Comparison of ENCODE assay signal across 7 mouse cellular contexts in genomic region chr17:34591029-34591993, GRCm38 (mm10). TPM values are rescaled to one million over a fixed set of nuclear protein-coding genes. Genes with fewer than 3 reads are reported as not detected.
A peak's percentile ranks its signal among the peaks of the same experiment; 100 is the strongest.
DNase-seq lines count a peak whose midpoint lies in the region; ATAC-seq and TF ChIP-seq lines count a peak whose summit lies in the region.

TSS of gene Pbx2 (plus strand) at chr17:34591266.

- peak; percentile 37 to 72 for DNase-seq in adrenal gland, adult (ENCODE audit: inconsistent age in 2 of 2, low spot score in 1 of 2)
- no peak for DNase-seq in heart, postnatal 25 days (ENCODE audit: low spot score)
- DNase-seq in layer of hippocampus, postnatal 25 days (ENCODE audit: extremely low spot score in 1 of 2, low spot score in 1 of 2): no peak
- DNase-seq in thymus, postnatal 0 days (ENCODE audit: low spot score): peak; percentile 15

- intact Hi-C loops in heart, postnatal 25 days (cut with DNase I): no loop called here

- H3K9me3 ChIP-seq in ES-Bruce4 (replicated peaks; ENCODE audit: control insufficient read depth, insufficient read depth, low read length, poor library complexity, severe bottlenecking): no peaks in the 10 kb centered on the region
- no peaks in the 10 kb centered on the region for H3K9me3 ChIP-seq in forebrain, embryonic 12.5 days

- peaks cover 11% of the 10 kb centered on the region for H3K4me1 ChIP-seq in ES-Bruce4 (ENCODE audit: control insufficient read depth, insufficient read depth, low read length)
- H3K4me1 ChIP-seq in forebrain, embryonic 12.5 days: peaks cover 74% of the 10 kb centered on the region

- no peak for TF ChIP-seq CTCF in ES-Bruce4 (IDR thresholded peaks at IDR 0.05; ENCODE audit: low read depth, low read length)

- H3K27ac ChIP-seq in ES-Bruce4 (ENCODE audit: insufficient read depth, low read length): peak within 1 kb of the TSS; percentile 75
- H3K27ac ChIP-seq in forebrain, embryonic 12.5 days: peak within 1 kb of the TSS; percentile 100

- peak within 1 kb of the TSS; percentile 98 for H3K9ac ChIP-seq in ES-Bruce4 (ENCODE audit: low read depth, poor library complexity, severe bottlenecking)
- H3K9ac ChIP-seq in forebrain, embryonic 12.5 days: peak within 1 kb of the TSS; percentile 100

- H3K4me2 ChIP-seq in forebrain, embryonic 12.5 days: peak within 1 kb of the TSS; percentile 94

- H3K4me3 ChIP-seq in ES-Bruce4 (ENCODE audit: low read depth, low read length): peak within 1 kb of the TSS; percentile 73
- H3K4me3 ChIP-seq in forebrain, embryonic 12.5 days (replicated peaks): peak within 1 kb of the TSS; percentile 86

- H3K36me3 ChIP-seq in ES-Bruce4 (ENCODE audit: control insufficient read depth, insufficient read depth, low read length, poor library complexity, severe bottlenecking): 0 out of 2 replicates have a peak, but pooled peaks cover 6% of the 10 kb centered on the region
- H3K36me3 ChIP-seq in forebrain, embryonic 12.5 days (replicated peaks): peaks cover 22% of the 10 kb centered on the region

- no peaks in the 10 kb centered on the region for H3K27me3 ChIP-seq in ES-Bruce4 (ENCODE audit: control insufficient read depth, insufficient read depth, low read length, poor library complexity, severe bottlenecking)
- no peaks in the 10 kb centered on the region for H3K27me3 ChIP-seq in forebrain, embryonic 12.5 days

- ATAC-seq in forebrain, embryonic 12.5 days (ENCODE audit: low FRiP score): peak; percentile 18
- peak; percentile 9; the same call in 1 of the 2 replicates for ATAC-seq in megakaryocyte, adult 5-6 weeks (ENCODE audit: poor library complexity, severe bottlenecking)

- TF ChIP-seq POLR2A in ES-Bruce4 (IDR thresholded peaks at IDR 0.05; ENCODE audit: insufficient read depth, low read length): no peak

- WGBS in forebrain, embryonic 12.5 days: 1% methylated on average over 21 of the region's 21 CpGs

- TF ChIP-seq EP300 in ES-Bruce4 (IDR thresholded peaks at IDR 0.05; ENCODE audit: insufficient read depth, low read depth, low read length): no peak

RNA-seq across cellular contexts. Expression of gene Pbx2, which starts in this region (rescaled TPM):
- polyA plus RNA-seq in ES-Bruce4 (2011; ENCODE audit: insufficient read depth, insufficient read length, low read depth, missing spikeins): 66.1 and 73.0 TPM in 2 replicates
- polyA plus RNA-seq in forebrain, embryonic 12.5 days (2016; fragmentation: Nextera tagmentation; extraction: Ambion mirVana): 16.6 and 17.8 TPM in 2 replicates
- 10 to 100 TPM; 17.6 to 17.8 TPM for total RNA-seq in heart, postnatal 25 days (2021)
- 10 to 100 TPM; 55.8 to 61.5 TPM for total RNA-seq in layer of hippocampus, postnatal 25 days (2021)
- 18.3 and 26.6 TPM in 2 replicates for total RNA-seq in megakaryocyte, adult 5-6 weeks (2015)
- 29.3 and 32.7 TPM in 2 replicates for total RNA-seq in megakaryocyte, adult 5-6 weeks (2017)
- 10.4 and 13.3 TPM in 2 replicates for polyA plus RNA-seq in thymus, postnatal 0 days (2015; fragmentation: Nextera tagmentation; extraction: Ambion mirVana)

Comparison
In these comparisons a context has a peak if more than half of its experiments do, and no peak if none do; other contexts are left out.
1. DNase-seq: peak in adrenal gland, adult (2 of 2) and thymus, postnatal 0 days (single experiment); none in heart, postnatal 25 days (single experiment) and layer of hippocampus, postnatal 25 days (0 of 2).